Mouse (Mus musculus) embryonic facial prominence, embryonic 11.5 days (tissue): ENCODE data around the gene Psmc2. TPM values are rescaled to one million over a fixed set of nuclear protein-coding genes. Genes with fewer than 3 reads are reported as not detected.

Source experiments
- ATAC-seq: fragments of 200-750 bp; cut with Nextera tagmentation; replicated peaks from 2 replicates; pipeline ENCODE4 v1.8.0; 2017; ENCODE audit warnings: low read depth; ENCODE audit not compliant: insufficient number of reproducible peaks, low FRiP score, low TSS enrichment
- DNase-seq: peaks from one replicate; pipeline ENCODE4 v3.0.0-alpha.2; 2015; ENCODE audit warnings: low spot score
- H3K27ac ChIP-seq: fragments of 300-500 bp; sonication (generic); replicated peaks from 2 replicates; pipeline ENCODE4 v1.5.1; 2014; ENCODE audit warnings: mild to moderate bottlenecking, low read depth, low read length, control low read depth
- H3K27me3 ChIP-seq: fragments of 300-500 bp; sonication (generic); 2 replicates; pipeline ENCODE4 v1.6.1; 2014; ENCODE audit warnings: mild to moderate bottlenecking, low read length, moderate library complexity, mixed read lengths; ENCODE audit not compliant: control insufficient read depth, insufficient read depth
- H3K36me3 ChIP-seq: fragments of 300-500 bp; sonication (generic); replicated peaks from 2 replicates; pipeline ENCODE4 v1.6.1; 2014; ENCODE audit warnings: low read depth, mild to moderate bottlenecking, low read length, moderate library complexity, mixed read lengths; ENCODE audit not compliant: control insufficient read depth, insufficient read depth
- H3K4me1 ChIP-seq: fragments of 300-500 bp; sonication (generic); 2 replicates; pipeline ENCODE4 v1.6.1; 2014; ENCODE audit warnings: low read length, mixed read lengths; ENCODE audit not compliant: control insufficient read depth, insufficient read depth
- H3K4me2 ChIP-seq: fragments of 300-500 bp; sonication (generic); 2 replicates; pipeline ENCODE4 v1.6.1; 2014; ENCODE audit warnings: low read depth, mild to moderate bottlenecking, control low read depth, low read length, moderate library complexity
- H3K4me3 ChIP-seq: fragments of 300-500 bp; sonication (generic); 2 replicates; pipeline ENCODE4 v1.5.1; 2014; ENCODE audit warnings: low read depth, low read length, control low read depth
- H3K9ac ChIP-seq: fragments of 300-500 bp; sonication (generic); replicated peaks from 2 replicates; pipeline ENCODE4 v1.6.1; 2014; ENCODE audit warnings: mild to moderate bottlenecking, control low read depth, low read length
- H3K9me3 ChIP-seq: fragments of 300-500 bp; sonication (generic); replicated peaks from 2 replicates; pipeline ENCODE4 v1.6.1; 2016; ENCODE audit warnings: mild to moderate bottlenecking, low read length, inconsistent platforms, mixed read lengths; ENCODE audit not compliant: control insufficient read depth
- WGBS: fragments of 180-500 bp; shearing (Covaris S2); extraction: QIAGEN DNeasy Blood & Tissue Kit; methylation state at CpG from one replicate; pipeline ENCODE4 v1.1.7; 2014; 5-methylcytosine and 5-hydroxymethylcytosine counted together
- polyA plus RNA-seq: library from polyadenylated mRNA; unstranded; fragments of >200 nt; fragmentation: Nextera tagmentation; extraction: Ambion mirVana; gene quantifications from 2 replicates; pipeline ENCODE4 v1.2.1, GENCODE M21; 2014

Gene Psmc2
- polyA plus RNA-seq, 1 experiment from 2014 or later, result 265 TPM

DNA sequence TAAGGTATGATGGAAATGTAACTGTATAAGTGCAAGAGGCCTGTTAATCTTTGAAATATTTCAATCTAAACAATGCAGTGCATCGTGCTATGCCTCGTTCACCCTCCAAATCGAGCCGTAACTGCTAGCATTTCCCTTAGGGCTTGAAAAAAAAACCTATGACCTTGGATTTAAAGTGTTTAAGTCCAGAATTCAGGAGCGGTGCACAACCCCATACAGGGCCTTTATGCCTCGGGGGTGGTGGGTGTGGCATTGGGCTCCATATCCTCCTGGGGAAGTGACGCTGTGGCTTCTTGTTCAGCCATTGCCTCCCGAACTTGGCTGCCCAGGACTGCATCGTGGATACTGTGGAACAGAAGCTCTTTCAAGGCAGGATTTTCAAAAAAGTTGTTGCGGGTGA, 25.8 kb downstream of the Psmc2 start:
- no peak overlapping the region for H3K4me2 ChIP-seq
- no peaks in the 10 kb centered on the region for H3K27me3 ChIP-seq
- no peaks in the 10 kb centered on the region for H3K4me1 ChIP-seq
- no peak overlapping the region for H3K9ac ChIP-seq
- WGBS, result 78% methylated on average over 10 of the region's 10 CpGs
- no peak overlapping the region for H3K4me3 ChIP-seq
- H3K27ac ChIP-seq, result no peak overlapping the region
- no peak for DNase-seq
- no peaks in the 10 kb centered on the region for H3K36me3 ChIP-seq
- ATAC-seq, result no peak
- H3K9me3 ChIP-seq, result no peaks in the 10 kb centered on the region

DNA sequence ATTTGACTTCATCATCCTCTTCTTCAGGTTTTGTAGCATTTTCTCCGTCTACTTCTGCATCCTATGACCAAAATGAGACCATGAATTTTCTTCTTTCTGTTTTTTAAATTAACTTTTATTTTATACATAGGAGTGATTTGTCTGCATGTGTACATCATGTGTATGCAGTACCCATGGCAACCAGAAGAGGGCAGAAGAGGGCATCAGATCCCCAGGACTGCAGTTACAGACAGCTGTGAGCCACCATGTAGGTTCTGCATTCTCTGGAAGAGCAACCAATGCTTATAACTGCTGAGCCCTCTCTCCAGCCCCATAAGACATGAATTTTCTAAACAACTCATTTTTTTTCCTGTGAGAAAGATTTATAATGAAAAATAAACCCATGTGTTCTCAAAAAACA, 28.9 kb downstream of the Psmc2 start:
- WGBS, result 34% methylated on average over 1 of the region's 1 CpGs
- ATAC-seq, result no peak
- no peak overlapping the region for H3K4me3 ChIP-seq
- no peak overlapping the region for H3K9ac ChIP-seq
- no peaks in the 10 kb centered on the region for H3K36me3 ChIP-seq
- no peaks in the 10 kb centered on the region for H3K9me3 ChIP-seq
- H3K4me1 ChIP-seq, result no peaks in the 10 kb centered on the region
- H3K27me3 ChIP-seq, result no peaks in the 10 kb centered on the region
- H3K4me2 ChIP-seq, result no peak overlapping the region
- no peak overlapping the region for H3K27ac ChIP-seq
- peak; percentile 33 for DNase-seq

DNA sequence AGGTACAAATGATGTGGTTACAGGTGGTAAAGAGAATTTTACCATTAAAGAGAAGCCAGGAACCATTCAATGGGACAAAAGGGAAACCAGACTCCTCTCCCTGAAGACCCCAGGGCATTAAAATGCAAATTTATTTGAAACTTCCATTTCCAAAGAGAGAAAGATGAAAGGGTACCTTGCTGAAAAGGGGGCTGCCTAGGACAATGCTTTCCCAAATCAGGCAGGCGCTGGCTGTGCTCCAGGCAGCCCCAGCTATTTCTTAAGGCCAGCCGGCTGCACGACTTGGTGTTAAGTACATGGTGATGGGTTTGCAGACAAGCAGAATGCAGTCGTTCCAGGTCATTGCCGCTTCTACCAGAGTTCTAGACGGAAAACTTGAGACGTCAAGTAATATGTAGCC, 41.3 kb downstream of the Psmc2 start:
- Histone ChIP-seq H3K4me2 (no peak overlapping the region), H3K27me3 (no peaks in the 10 kb centered on the region), H3K9ac (no peak overlapping the region), H3K9me3 (no peaks in the 10 kb centered on the region), H3K4me3 (no peak overlapping the region), H3K36me3 (no peaks in the 10 kb centered on the region), H3K27ac (no peak overlapping the region), H3K4me1 (no peaks in the 10 kb centered on the region)
- WGBS, result 29% methylated on average over 7 of the region's 7 CpGs
- ATAC-seq, result no peak
- no peak for DNase-seq

DNA sequence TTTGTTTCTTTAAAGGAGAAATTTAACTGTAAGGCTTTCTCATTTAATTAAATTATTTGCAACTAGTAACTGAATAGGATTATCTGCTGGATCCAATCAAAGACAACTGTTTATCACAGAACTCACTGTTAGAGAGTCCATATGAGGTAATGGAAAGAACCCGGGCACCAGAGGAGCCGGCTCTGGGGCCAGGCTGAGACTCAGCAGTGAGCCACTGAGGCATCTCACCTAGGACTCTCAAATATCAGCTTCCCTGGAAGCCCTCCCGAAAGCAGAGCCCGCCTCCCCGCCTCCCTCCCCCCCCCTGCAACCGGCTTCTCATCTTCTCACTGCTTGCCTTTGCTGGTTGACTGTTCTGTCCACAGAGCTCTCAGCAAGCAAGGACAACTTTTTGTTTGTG, 42.6 kb downstream of the Psmc2 start:
- Histone ChIP-seq H3K36me3 (no peaks in the 10 kb centered on the region), H3K4me2 (no peak overlapping the region), H3K9me3 (no peaks in the 10 kb centered on the region), H3K9ac (no peak overlapping the region), H3K27me3 (no peaks in the 10 kb centered on the region), H3K27ac (no peak overlapping the region), H3K4me3 (no peak overlapping the region), H3K4me1 (no peaks in the 10 kb centered on the region)
- ATAC-seq (no peak), DNase-seq (peak; percentile 22)
- 4% methylated on average over 6 of the region's 6 CpGs for WGBS

DNA sequence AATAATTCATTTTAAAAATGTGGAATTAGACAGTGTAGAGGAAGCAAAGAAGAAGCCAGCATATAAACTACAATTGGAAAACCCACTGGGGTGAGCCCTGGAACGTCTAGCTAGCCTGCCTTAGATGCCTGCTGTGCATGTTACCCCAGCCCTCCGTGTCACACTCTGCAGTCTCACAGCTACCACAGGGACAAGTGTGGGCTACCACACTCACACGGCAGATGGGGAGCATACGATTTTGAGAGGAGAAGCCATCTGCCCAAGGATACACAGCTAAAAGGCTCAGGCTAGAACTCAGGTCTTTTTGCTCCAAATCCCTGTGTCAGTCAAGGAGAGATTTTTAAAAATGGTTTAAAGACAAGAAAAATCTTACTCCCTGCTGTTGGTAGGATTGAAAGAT, 43.8 kb downstream of the Psmc2 start:
- Histone ChIP-seq H3K4me1 (no peaks in the 10 kb centered on the region), H3K4me2 (no peak overlapping the region), H3K9me3 (no peaks in the 10 kb centered on the region), H3K27ac (no peak overlapping the region), H3K36me3 (no peaks in the 10 kb centered on the region), H3K4me3 (no peak overlapping the region), H3K9ac (no peak overlapping the region), H3K27me3 (no peaks in the 10 kb centered on the region)
- no peak for DNase-seq
- WGBS, result 64% methylated on average over 4 of the region's 4 CpGs
- ATAC-seq, result no peak

DNA sequence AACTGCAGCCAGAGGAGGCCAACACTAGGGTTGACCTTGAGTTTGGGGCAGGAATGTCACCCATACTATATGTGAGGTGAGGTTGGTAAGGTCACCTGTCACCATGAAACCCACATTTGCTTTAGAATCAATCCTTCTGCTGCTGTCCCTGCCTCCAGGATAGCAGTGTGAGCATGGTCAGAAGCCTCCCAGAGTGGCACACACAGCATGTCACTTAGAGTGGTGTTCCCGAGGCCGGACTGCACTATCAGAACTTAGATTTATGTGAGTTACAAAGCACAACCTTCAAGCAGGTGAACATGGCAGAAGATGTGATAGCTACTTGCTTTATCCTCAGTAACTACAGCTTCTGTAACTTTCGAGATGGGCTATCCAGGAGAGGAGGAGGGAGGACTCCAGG, 46.7 kb downstream of the Psmc2 start:
- H3K36me3 ChIP-seq, result no peaks in the 10 kb centered on the region
- DNase-seq (no peak), ATAC-seq (no peak)
- no peak overlapping the region for H3K4me2 ChIP-seq
- no peak overlapping the region for H3K9ac ChIP-seq
- no peak overlapping the region for H3K27ac ChIP-seq
- H3K4me1 ChIP-seq, result no peaks in the 10 kb centered on the region
- no peaks in the 10 kb centered on the region for H3K9me3 ChIP-seq
- H3K4me3 ChIP-seq, result no peak overlapping the region
- WGBS, result 68% methylated on average over 3 of the region's 3 CpGs
- H3K27me3 ChIP-seq, result no peaks in the 10 kb centered on the region

DNA sequence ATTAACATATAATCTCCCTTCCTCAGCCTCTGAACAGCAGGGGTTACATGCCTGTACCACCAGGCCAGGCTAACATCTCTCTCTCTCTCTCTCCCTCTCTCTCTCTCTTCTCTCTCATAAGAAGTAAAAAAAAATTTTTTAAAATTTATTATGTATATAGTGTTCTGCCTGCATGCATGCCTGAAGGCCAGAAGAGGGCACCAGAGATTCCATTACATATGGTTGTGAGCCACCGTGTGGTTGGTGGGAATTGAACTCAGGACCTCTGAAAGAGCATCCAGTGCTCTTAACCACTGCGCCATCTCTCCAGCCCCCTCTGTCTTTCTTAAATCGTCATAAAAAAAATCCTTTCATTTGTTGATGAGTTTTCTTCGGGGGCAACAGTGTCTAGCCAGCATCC, 59.6 kb downstream of the Psmc2 start:
- no peak for DNase-seq
- Histone ChIP-seq H3K9me3 (no peaks in the 10 kb centered on the region), H3K36me3 (no peaks in the 10 kb centered on the region), H3K27me3 (no peaks in the 10 kb centered on the region), H3K27ac (no peak overlapping the region), H3K4me3 (no peak overlapping the region), H3K4me1 (no peaks in the 10 kb centered on the region), H3K4me2 (no peak overlapping the region), H3K9ac (no peak overlapping the region)
- ATAC-seq, result no peak
- 72% methylated on average over 4 of the region's 4 CpGs for WGBS

DNA sequence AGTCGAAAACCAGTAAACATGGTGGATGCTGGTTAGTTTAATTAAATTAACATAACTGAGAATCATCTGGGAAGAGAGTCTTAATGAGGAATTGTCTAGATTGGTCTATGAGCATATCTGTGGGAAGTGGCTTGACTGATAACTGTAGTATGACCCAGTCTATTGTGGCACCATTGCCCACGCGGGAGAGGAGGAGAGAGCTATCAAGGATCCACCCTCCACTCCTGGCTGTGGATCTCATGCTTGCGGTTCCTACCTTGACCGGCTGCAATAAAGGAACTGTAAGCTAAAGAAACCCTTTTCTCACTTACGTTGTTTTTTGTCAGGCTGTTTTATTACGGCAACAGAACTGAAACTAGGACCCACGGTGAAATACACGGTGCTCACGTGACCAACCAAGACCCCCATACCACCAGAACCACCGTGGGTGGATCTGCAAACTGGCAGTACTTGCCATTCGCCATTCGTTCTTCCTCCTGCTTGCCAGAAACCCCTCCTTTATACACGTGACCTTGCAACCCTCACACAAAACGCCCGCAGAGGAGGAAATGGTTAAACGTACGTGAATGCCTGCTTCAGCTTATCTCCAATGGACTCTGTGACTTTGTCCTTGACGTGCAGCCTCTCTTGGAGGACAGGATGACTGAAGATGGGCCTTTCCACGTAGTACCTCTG, 61.7 kb downstream of the Psmc2 start:
- H3K36me3 ChIP-seq, result no peaks in the 10 kb centered on the region
- no peaks in the 10 kb centered on the region for H3K4me1 ChIP-seq
- H3K9ac ChIP-seq, result no peak overlapping the region
- no peaks in the 10 kb centered on the region for H3K9me3 ChIP-seq
- ATAC-seq (no peak), DNase-seq (no peak)
- H3K27me3 ChIP-seq, result no peaks in the 10 kb centered on the region
- H3K27ac ChIP-seq, result no peak overlapping the region
- WGBS, result 84% methylated on average over 20 of the region's 20 CpGs
- H3K4me2 ChIP-seq, result no peak overlapping the region
- no peak overlapping the region for H3K4me3 ChIP-seq
